Mouse (Mus musculus) CH12.LX (cell line): ENCODE measurements at regions not wholly inside any gene's neighbourhood (a gene's known extent, or its start where the extent isn't known, plus 50 kb on each side); places are given as distances from the start of the nearest gene placed in this dataset.

Source experiments
- DNase-seq: peaks from one replicate; pipeline ENCODE4 v3.0.0-alpha.2; 2013; ENCODE audit errors: extremely low read depth
- H3K27ac ChIP-seq: 2 replicates; pipeline ENCODE4 v1.5.1; 2012; ENCODE audit warnings: low read depth, mild to moderate bottlenecking, control low read depth, moderate library complexity; ENCODE audit not compliant: insufficient read depth
- H3K27me3 ChIP-seq: replicated peaks from 2 replicates; pipeline ENCODE3; 2012; ENCODE audit warnings: inconsistent platforms
- H3K36me3 ChIP-seq, 2 experiments: replicated peaks in 1 of 2; 2 replicates each; pipeline versions ENCODE3 to v1.6.1; 2012; ENCODE audit warnings: inconsistent platforms in 1 of 2, low read length in 1 of 2, mild to moderate bottlenecking in 1 of 2, mixed read lengths in 1 of 2, moderate library complexity in 1 of 2; ENCODE audit not compliant: control insufficient read depth in 1 of 2, insufficient read depth in 1 of 2
- H3K4me1 ChIP-seq, 2 experiments: 2 replicates each; pipeline ENCODE4 v1.6.1; 2012; ENCODE audit warnings: inconsistent platforms in 1 of 2, moderate library complexity in 1 of 2; ENCODE audit not compliant: insufficient read depth in 2 of 2, control insufficient read depth in 1 of 2
- H3K4me2 ChIP-seq: 2 replicates; pipeline ENCODE4 v1.6.1; 2012; ENCODE audit warnings: low read depth, mild to moderate bottlenecking, control low read depth; ENCODE audit not compliant: poor library complexity, insufficient read depth, severe bottlenecking
- H3K4me3 ChIP-seq, 3 experiments: fragments of 150-350 bp in 1 of 3; sonication (generic) in 1 of 3; replicated peaks in 1 of 3; 2 replicates each; pipeline versions ENCODE3 to v1.5.1; 2011 to 2012; ENCODE audit warnings: low read depth in 2 of 3, low read length in 2 of 3, mild to moderate bottlenecking in 2 of 3, moderate library complexity in 2 of 3, control low read depth in 1 of 3, improper control_type of control experiment in 1 of 3, inconsistent platforms in 1 of 3, mixed read lengths in 1 of 3; ENCODE audit not compliant: poor library complexity in 1 of 3
- H3K79me2 ChIP-seq: replicated peaks from 2 replicates; pipeline ENCODE4 v1.6.1; 2012; ENCODE audit warnings: mild to moderate bottlenecking, moderate library complexity; ENCODE audit not compliant: control insufficient read depth, poor library complexity, insufficient read depth, severe bottlenecking; ENCODE audit errors: extremely low read depth
- H3K9ac ChIP-seq: 2 replicates; pipeline ENCODE4 v1.6.1; 2012; ENCODE audit warnings: low read depth, mild to moderate bottlenecking, control low read depth, moderate library complexity; ENCODE audit not compliant: insufficient read depth
- H3K9me3 ChIP-seq: replicated peaks from 2 replicates; pipeline ENCODE3; 2012; ENCODE audit warnings: low read length, inconsistent platforms, mixed read lengths
- BHLHE40 ChIP-seq: IDR thresholded peaks from 2 replicates; pipeline ENCODE4 v1.6.1; 2011; ENCODE audit warnings: mild to moderate bottlenecking, low read depth, low read length, improper control_type of control experiment
- CHD1 ChIP-seq: IDR thresholded peaks from 2 replicates; pipeline ENCODE4 v1.6.1; 2012; ENCODE audit warnings: low read depth, low read length, improper control_type of control experiment, inconsistent platforms
- CHD2 ChIP-seq: IDR thresholded peaks from 2 replicates; pipeline ENCODE4 v1.6.1; 2011; ENCODE audit warnings: low read length, improper control_type of control experiment
- ELF1 ChIP-seq: IDR thresholded peaks from 2 replicates; pipeline ENCODE4 v1.6.1; 2014; ENCODE audit warnings: low read depth, mild to moderate bottlenecking, inconsistent platforms, low read length, improper control_type of control experiment
- EP300 ChIP-seq: IDR thresholded peaks from 2 replicates; pipeline ENCODE4 v1.6.1; 2011; ENCODE audit warnings: low read length, improper control_type of control experiment
- ETS1 ChIP-seq: conservative IDR thresholded peaks from 2 replicates; pipeline ENCODE4 v1.6.1; 2012; ENCODE audit warnings: low read depth, mild to moderate bottlenecking, inconsistent platforms, low read length, improper control_type of control experiment, moderate library complexity
- IRF4 ChIP-seq: IDR thresholded peaks from 2 replicates; pipeline ENCODE4 v1.6.1; 2014; ENCODE audit warnings: low read depth, mild to moderate bottlenecking, inconsistent platforms, low read length, improper control_type of control experiment
- MAZ ChIP-seq: IDR thresholded peaks from 2 replicates; pipeline ENCODE4 v1.6.1; 2012; ENCODE audit warnings: low read depth, mild to moderate bottlenecking, inconsistent platforms, low read length, improper control_type of control experiment, moderate library complexity
- MEF2A ChIP-seq: IDR thresholded peaks from 2 replicates; pipeline ENCODE4 v1.6.1; 2014; ENCODE audit warnings: low read depth, mild to moderate bottlenecking, inconsistent platforms, low read length, improper control_type of control experiment, borderline replicate concordance
- MXI1 ChIP-seq: IDR thresholded peaks from 2 replicates; pipeline ENCODE4 v1.6.1; 2011; ENCODE audit warnings: mild to moderate bottlenecking, low read depth, low read length, improper control_type of control experiment
- NELFE ChIP-seq: IDR thresholded peaks from 2 replicates; pipeline ENCODE4 v1.6.1; 2011; ENCODE audit warnings: low read depth, low read length, improper control_type of control experiment
- NRF1 ChIP-seq: IDR thresholded peaks from 2 replicates; pipeline ENCODE4 v1.6.1; 2014; ENCODE audit warnings: low read depth, mild to moderate bottlenecking, inconsistent platforms, low read length, improper control_type of control experiment, moderate library complexity
- POLR2AphosphoS2 ChIP-seq: IDR thresholded peaks from 2 replicates; pipeline ENCODE4 v1.6.1; 2011; ENCODE audit warnings: low read depth, low read length, improper control_type of control experiment
- RCOR1 ChIP-seq: conservative IDR thresholded peaks from 2 replicates; pipeline ENCODE4 v1.6.1; 2012; ENCODE audit warnings: low read depth, mild to moderate bottlenecking, inconsistent platforms, low read length, improper control_type of control experiment
- SMC3 ChIP-seq: IDR thresholded peaks from 2 replicates; pipeline ENCODE4 v1.6.1; 2011; ENCODE audit warnings: low read depth, low read length, improper control_type of control experiment
- TCF12 ChIP-seq: IDR thresholded peaks from 2 replicates; pipeline ENCODE4 v1.6.1; 2014; ENCODE audit warnings: low read depth, mild to moderate bottlenecking, inconsistent platforms, low read length, improper control_type of control experiment
- USF2 ChIP-seq: conservative IDR thresholded peaks from 2 replicates; pipeline ENCODE4 v1.6.1; 2011; ENCODE audit warnings: low read depth, low read length, improper control_type of control experiment
- ZKSCAN1 ChIP-seq: IDR thresholded peaks from 2 replicates; pipeline ENCODE4 v1.6.1; 2012; ENCODE audit warnings: low read depth, inconsistent platforms, low read length, improper control_type of control experiment, borderline replicate concordance
- dilution Hi-C: fragments of 300-500 bp; cut with MboI; formaldehyde crosslinking; loops from 2 replicates; pipeline ENCODE4 v1.14.3; 2020; ENCODE audit warnings: low sequenced_read_pairs; ENCODE audit not compliant: extremely low pct_unique_long_range_greater_than_20kb, extremely low pct_ligation_motif_present
- in situ Hi-C: fragments of 300-500 bp; cut with MboI; formaldehyde crosslinking; loops from 3 replicates; pipeline ENCODE4 v1.14.3; 2019; ENCODE audit warnings: low sequenced_read_pairs, low pct_ligation_motif_present, low pct_unique_long_range_greater_than_20kb, mixed read lengths

DNA sequence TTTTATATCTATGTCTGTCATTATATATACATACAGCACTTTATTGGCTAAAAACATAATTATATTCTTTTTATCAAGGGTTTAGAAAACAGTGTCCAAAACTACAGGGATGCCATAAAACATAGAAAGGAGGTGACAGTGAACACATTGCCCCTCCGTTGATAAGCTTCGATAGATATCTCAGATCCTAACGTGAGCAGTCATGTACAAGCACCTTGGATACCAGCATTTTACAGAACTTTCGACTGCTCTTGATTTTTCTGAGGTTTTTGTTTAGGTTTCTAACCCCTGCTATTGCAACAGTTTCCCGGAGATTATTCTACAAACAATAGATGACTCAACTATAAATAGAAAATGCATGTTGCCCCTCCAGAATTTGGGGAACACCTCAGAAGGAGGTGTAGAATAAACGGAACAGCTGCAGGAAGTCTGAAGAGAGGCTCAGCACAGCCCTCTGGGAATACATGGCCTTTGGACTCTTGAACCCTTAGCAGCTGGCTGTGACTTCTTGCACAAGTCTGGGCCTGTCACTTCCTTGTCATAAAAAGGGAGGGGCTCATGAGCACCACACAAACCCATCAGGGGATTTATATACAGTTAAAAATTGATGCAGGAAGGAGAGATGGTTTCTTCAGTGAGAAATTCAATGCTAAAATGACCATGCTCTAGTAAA, 87.1 kb upstream of the Gpc5 start:
- H3K4me2 ChIP-seq: peak overlapping the region; percentile 46; the same call in 1 of the 2 replicates
- H3K27ac ChIP-seq: no peak overlapping the region
- in situ Hi-C loops (no loop called here), dilution Hi-C loops (no loop called here)
- H3K4me3 ChIP-seq: no peak overlapping the region
- no peaks in the 10 kb centered on the region for H3K27me3 ChIP-seq
- no peaks in the 10 kb centered on the region for H3K9me3 ChIP-seq
- TF ChIP-seq NRF1 (no peak), USF2 (no peak), MEF2A (0 out of 2 replicates have a peak, but pooled peaks have one; percentile 54), SMC3 (no peak), ETS1 (peak; percentile 86), ELF1 (peak; percentile 48), MAZ (peak; percentile 83), TCF12 (peak; percentile 72), CHD1 (peak; percentile 94; the same call in 1 of the 2 replicates), IRF4 (peak; percentile 62), EP300 (peak; percentile 75), BHLHE40 (0 out of 2 replicates have a peak, but pooled peaks have one; percentile 17), CHD2 (no peak), ZKSCAN1 (no peak)
- no peak overlapping the region; the same call in 1 of the 2 replicates for H3K9ac ChIP-seq
- DNase-seq: peak; percentile 79
- peaks cover 2 to 21% of the 10 kb centered on the region in 2 experiments; a peak in 3 of 4 replicates for H3K4me1 ChIP-seq
- no peaks in the 10 kb centered on the region for H3K79me2 ChIP-seq
- no peaks in the 10 kb centered on the region for H3K36me3 ChIP-seq

DNA sequence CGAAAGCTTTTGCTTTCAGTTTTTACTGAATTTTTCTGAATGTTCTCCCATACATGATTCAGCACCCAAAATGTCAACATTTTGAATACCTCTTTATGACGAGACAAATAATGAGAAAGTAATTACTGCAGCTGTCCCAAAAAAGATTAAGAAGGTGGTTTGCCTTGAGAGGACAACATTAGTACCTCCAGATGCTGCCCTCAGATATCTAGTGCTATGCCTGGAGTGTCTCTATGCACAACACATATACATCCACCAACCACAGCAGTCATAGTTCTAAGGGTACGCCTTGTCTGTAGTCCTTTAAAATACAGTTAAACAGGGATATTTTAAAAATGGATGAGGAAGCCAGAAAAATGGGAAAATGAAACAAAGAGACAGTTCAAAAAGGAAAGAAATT, 81.1 kb upstream of the Gpc5 start:
- Histone ChIP-seq H3K27me3 (no peaks in the 10 kb centered on the region), H3K4me2 (peak overlapping the region; percentile 15; the same call in 1 of the 2 replicates), H3K4me1 (peaks cover 2 to 4% of the 10 kb centered on the region in 2 experiments), H3K9me3 (no peaks in the 10 kb centered on the region), H3K4me3 (no peak overlapping the region), H3K9ac (no peak overlapping the region), H3K36me3 (no peaks in the 10 kb centered on the region), H3K27ac (no peak overlapping the region), H3K79me2 (no peaks in the 10 kb centered on the region)
- dilution Hi-C loops: no loop called here
- no peak for DNase-seq
- in situ Hi-C loops: loop anchor here (10.0 kb wide), 1 partner anchor 384 kb away; no protein-coding TSS in a partner anchor
- TF ChIP-seq ETS1: no peak
- no peak for TF ChIP-seq IRF4
- TF ChIP-seq ZKSCAN1: no peak
- TF ChIP-seq MXI1: no peak
- no peak for TF ChIP-seq RCOR1
- TF ChIP-seq NELFE: no peak
- TF ChIP-seq USF2: no peak
- no peak for TF ChIP-seq POLR2AphosphoS2
- no peak for TF ChIP-seq EP300
